Mouse (Mus musculus) hindlimb bud, embryonic 11.5 days (tissue): ENCODE results near the gene Slc44a5.
"Not testable (repeated sequence)": the region's sequence is repeated elsewhere in the genome, so short reads cannot be mapped to it uniquely, and the experiment has no call there.

Source experiments
- DNase-seq: peaks from one replicate; pipeline ENCODE4 v3.0.0-alpha.2; 2012; ENCODE audit warnings: low read depth, low spot score; ENCODE audit errors: extremely low spot score

The Slc44a5 gene

DNA sequence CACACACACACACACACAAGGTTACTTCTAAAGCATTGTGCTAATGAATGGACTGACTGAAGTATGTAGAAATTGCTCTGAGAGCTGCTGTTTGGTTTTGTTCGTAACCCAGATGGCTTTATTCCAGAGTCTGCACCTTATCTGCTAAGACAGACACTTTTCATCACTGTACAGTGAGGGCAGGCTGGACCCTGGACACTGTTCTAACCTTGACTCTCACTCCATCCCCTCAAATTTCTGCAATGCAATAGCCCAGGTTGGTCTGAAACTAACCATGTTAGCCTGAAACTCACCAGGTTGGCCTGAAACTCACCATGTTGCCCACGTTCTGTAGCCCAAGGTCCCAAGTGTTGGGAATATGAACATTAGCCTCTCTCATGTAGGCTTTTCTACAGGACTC is 239.3 kb downstream of the Slc44a5 start:
- no peak for DNase-seq

DNA sequence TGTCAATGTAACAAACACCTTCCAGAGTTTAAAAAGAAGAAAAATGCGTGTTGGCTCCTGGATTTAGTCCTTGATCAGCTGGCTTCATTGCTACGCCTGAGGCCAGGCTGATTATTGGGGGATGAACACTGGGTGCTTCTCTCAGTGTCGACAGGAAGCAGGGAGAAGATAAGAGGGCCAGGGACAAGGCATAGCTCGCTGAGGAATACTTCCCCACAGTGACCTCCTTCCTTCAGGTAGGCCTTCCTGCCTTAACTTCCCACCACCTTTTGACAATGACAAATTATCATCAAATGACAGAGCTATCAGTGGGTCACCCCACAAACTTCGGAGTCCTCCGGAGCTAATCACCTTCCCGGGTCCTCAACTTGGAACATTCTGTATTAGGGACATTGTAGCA is 242.1 kb downstream of the Slc44a5 start:
- DNase-seq: no peak

DNA sequence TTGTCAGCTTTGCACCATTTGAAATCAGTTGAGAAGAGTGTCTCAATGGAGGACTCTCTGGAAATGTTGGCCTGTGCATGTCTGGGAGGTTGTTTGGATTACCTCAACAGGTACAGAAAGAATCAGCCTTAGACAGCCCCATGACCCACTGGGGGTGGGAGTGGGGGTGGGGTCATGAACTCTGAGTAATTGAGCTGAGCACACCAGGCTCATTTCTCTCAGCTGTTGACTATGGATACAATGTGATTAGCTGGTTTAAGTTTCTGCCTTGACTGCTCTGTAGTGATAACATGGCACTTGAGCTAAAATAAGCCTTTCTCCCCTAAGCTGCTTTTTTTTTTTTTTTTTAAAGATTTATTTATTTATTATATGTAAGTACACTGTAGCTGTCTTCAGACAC is 242.5 kb downstream of the Slc44a5 start:
- DNase-seq: no peak

DNA sequence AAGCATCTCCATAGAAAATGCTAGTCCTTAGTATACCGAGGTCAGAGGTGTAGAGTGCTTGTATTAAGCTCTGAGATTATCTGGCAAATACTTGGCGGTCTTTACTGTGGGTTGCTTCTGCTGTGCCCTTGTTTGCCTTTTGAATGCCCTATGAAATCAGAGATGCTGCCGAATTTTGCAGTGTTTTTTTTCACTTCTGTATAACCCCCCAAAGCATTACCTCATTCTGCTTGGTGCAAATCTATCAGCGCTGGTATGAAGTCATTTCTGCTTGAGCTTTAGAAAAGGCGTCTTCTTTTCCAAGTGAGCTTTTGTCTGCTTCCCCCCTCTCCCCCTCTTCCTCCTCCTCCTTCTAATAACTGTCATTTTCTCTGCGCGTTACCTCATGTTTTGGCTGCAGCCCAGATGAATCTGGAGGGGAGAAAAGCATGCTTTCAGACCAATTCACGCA is 248.9 kb downstream of the Slc44a5 start:
- DNase-seq: no peak

DNA sequence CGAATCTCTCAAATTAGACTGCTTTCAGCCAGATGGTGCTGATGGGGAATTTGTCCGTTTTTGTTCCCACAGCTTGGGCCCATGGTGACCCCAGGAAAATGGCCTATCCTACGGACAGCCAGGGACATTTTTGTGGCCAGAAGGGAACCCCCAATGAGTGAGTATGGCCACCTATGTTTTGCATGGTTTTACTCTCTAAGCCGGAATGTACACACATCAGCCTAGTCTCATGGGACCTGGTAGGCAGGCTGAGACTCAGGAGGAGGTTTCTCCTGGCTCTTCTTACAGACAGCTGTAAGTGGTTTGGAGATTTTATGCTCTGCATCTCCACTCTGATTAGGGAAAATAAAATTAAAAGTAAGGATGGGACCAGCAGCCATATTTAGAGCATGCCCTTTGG is 249.5 kb downstream of the Slc44a5 start:
- DNase-seq: no peak

DNA sequence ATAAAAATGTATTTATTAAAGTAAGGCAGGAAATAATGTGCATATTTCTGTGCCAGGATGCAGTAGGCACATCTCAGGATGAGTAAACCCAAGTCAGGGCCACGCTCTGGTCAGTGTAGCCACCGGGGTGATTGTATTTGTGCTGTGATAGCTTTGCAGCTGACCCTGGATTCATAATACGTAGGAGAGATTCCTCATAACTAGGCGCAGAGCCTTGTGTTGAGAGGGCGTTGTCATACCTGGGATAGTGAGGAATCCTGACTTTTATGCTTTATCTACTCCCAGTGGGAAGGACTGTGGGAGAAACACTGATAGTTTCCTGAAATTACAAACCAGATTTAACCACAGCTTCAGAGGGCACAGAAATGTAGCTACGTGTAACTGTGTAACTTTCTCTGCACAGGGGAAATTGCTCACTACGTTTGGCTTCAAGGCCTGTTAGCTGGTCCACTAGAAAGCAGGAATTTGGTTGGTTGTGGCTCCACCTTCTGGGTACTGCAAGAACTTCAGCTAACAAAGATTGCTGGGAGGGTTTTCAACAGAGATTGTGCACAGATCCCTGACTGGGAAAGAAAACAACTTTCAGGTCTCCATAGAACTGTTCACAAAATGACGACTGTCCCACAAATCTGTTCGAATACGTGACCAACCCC is 253.0 kb downstream of the Slc44a5 start:
- DNase-seq: peak; percentile 70

DNA sequence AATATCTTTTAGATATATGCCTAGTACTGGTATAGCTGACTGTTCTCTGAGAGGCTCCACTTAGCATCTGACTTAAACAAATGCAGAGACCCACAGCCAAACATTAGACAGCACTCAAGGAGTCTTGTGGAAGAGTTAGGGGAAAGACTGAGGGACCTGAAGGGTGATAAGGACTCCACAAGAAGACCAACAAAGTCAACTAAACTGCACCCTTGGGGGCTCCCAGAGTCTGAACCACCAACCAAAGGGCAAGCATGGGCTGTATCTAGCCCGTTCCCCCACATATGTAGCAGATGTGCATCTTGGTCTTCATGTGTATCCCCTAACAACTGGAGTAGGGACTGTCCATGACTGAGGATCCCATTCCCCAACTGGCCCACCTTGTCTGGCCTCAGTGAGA is 271.7 kb downstream of the Slc44a5 start:
- DNase-seq: no peak

DNA sequence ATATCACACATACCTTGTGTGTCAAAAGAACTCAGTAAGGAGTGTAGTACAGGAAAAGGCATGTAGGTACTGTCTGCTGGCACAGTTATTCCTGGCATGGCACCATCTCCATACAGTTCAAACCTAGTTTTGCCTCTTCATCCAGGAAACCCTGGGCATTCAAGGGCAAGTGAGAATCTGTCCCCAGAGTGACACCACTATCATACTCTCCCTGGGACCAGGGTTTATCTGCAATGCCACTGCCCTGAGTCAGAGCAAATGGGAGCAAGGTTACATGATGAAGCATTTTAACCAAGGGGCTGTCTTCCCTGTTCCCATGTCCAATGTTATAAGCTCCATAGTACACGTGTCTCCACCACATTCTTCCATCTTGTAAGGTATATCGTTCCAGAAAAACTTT is 278.2 kb downstream of the Slc44a5 start:
- DNase-seq: no peak

DNA sequence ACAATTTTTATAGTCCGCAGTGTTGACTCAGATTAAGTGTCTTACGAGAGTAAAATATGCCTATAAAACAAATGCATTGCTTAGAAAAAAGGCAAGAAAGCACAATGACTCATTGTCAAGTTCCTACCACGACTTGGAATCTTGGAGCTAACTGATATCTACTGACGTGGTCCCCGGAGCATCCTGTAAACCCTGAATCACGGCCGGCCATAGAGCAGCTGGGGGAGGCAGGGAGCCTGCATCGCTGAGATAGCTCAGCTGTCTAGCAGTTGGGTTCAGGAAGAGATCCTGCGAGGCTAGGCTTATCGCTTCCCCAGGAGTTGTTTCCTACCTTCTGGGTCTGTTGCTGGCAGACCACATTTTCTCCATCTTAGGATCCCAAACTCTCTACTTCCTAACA is 279.0 kb downstream of the Slc44a5 start:
- no peak for DNase-seq

DNA sequence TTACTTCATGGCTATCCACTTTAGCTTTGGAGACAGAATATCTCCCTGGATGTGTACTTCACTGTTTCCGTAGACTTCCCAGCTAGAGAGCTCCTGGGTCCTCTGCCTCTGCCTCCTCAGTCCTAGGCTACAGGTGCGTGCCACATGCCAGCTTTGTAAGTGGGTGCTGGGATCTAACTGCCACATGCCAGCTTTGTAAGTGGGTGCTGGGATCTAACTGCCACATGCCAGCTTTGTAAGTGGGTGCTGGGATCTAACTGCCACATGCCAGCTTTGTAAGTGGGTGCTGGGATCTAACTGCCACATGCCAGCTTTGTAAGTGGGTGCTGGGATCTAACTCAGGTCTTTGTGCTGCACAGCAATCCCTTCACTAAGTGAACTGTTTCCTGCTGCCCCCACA is 281.0 kb downstream of the Slc44a5 start:
- not testable (repeated sequence) for DNase-seq

DNA sequence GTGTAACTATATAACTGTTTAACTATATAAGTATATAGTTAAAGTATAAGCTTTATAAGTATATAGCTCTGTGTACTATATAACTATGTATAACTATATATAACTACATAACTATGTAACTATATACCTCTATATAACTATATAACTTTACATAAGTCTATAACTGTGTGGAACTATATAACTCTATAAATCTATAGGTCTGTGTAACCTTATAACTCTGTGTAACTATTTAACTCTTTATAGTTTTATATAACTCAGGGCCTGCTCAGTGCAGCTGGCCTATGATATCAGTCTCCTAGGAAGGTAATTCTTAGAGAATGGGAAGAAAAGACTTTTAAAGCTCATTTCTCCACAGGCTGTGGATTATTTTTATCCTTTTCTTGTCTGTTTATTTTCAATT is 284.1 kb downstream of the Slc44a5 start:
- DNase-seq: no peak

DNA sequence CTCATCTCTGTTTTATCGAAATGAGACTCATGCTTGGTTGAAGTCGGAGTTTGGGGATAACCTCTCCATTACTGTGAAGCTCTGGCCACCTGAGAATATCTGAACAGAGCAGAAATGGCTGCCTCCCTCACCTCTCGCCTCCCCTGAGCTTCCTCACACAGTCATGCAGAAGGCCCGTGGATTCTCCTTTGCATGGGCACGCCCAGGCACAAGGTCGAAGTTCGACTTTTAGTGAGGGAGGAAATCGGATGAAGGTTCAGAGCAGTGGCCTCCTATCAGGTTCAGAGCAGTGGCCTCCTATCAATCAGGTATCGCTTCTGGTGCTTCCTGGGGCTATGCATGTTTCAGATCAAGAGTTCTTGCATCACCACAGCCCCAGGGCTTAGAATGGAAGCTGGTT is 295.1 kb downstream of the Slc44a5 start:
- DNase-seq: no peak

DNA sequence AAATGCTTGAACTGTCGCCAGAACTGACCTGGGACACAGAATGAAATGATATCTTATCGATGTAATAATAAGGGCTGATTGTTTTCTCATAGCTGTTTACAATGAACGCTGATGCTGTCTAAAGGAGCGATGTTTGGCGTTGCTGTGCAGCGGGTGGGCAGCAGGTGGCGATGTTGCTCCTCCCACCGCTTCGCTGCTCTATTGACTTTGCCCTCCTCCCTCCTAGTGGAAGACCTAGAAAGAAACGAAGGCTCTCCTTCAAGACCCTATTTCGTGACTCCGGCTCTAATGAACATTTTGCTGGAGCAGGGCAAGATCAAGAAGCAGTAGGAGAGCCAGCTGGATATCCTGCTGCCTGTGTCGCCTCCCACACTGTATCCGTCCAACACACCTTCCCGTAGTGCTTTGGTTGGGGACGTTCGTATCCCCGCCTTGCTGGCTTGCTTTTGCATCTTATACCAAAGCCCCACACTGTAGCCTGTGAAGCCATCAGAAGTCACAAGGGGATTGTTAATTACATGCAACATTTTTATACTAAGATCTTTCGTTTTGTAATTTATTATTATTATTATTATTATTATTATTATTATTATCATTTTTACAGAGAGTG is 296.6 kb downstream of the Slc44a5 start:
- peak; percentile 41 for DNase-seq

DNA sequence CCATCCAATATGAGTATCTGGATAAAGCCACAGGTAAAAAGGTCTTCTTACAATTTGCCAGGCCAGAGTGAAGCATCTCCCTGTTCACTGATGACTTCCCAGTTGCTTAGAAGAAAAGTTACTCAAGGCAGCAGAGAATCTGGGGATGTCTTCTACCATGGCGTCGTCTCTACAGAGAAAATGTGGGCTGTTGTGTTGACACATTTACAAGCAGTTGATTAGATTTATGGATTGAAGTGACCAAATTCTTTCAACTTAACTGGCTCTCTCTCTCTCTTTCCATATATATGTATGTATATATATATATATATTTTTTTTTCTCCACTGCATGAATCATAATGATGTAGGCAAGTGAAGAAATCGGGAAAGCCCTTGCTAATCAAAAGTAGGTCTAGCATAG is 301.4 kb downstream of the Slc44a5 start:
- DNase-seq: no peak

DNA sequence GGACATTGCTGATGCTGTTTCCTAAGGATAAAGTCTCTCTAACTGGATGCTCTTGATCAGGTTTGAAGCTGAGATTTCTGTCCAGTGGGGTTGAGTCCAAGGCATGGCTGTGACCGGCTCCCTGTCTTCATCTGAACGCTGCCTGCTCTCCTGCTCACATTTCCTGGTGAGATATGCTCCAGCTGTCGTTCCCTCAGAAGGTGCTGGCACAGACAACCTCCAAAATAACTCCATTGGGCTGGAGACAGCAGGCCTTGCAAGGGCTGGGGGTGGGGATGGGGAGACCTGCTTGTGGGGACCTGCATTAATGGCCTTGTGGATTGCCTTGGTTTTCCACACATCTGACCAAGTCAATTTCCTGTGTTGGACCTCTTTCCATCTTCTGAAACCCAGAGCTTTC is 311.0 kb downstream of the Slc44a5 start:
- no peak for DNase-seq

DNA sequence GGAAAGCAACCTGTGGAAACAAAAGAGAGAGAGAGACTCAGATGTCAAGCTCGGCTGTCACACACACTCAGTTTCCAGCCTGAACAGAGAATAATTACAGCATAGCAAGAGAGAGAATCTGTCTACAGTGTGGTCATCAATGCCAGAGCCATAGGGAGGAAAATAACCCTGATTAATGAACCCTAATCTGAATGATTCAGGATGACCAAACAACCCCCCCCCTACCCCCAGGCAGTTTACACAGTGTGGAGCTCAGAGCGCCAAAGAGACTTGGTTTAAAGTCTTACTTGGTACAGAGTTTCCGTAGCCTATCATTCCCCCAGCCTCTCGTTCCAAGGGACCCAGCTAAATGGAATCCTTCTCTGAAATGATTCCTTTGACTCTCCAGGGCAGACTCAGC is 312.1 kb downstream of the Slc44a5 start:
- DNase-seq: no peak

DNA sequence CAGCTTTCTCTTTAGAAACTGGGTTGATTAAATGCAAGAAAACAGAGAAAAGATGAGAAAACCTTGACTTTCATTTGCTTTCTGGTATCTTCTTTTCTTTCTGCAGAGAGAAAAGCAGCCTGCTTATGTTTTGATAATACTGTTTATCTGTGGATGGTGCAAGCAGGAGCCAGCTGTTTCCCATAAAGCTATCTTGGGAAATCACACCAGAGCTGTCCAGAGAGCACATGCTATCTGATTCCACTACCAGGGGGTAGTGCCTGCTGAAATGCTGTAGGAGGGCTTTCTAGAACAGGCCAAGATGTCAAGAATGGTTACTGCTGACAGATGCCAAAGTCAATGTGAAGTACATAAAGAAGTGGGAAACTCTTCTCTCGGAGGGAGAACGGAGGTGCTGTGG is 314.0 kb downstream of the Slc44a5 start:
- DNase-seq: no peak

DNA sequence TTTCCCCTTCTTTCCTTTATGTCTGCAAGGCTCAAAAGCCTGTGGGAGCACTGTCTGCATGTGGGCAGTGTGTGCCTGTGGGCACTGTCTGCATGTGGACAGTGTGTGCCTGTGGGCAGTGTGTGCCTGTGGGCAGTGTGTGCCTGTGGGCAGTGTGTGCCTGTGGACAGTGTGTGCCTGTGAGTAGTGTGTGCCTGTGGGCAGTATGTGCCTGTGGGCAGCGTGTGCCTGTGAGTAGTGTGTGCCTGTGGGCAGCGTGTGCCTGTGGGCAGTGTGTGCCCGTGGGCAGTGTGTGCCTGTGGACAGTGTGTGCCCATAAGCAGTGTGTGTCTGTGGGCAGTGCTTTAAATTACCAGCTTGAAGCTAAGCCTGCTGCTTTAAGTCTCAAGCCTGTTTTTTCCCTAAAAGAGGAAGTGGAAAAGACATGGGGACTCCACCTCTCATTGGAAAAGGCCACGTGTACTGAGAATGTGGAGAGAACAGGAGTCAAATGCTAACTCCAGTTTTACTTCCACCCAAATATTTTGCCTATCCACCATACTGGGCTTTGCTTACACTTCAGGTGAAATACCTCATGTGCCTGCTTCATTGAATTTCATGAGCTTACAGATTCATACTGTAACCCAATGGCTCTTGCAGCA is 315.3 kb downstream of the Slc44a5 start:
- no peak for DNase-seq

DNA sequence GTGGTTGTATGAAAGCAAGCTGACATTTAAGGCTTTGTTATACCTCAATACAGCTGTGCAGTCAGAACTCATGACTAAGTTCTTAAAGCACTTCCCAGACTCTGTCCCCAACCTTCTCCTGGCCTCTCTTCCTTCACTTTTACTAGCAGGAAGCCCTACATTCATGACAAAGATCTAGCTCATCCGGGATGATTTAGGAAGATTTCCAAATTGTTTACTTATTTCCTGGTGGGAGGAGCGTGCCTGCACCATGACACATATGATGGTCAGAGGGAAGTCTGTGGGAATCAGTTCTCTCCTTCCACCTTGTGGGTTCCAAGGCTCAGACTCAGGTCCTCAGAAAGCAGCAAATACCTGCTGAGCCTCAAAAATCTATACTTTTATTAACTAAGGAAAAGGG is 317.1 kb downstream of the Slc44a5 start:
- no peak for DNase-seq

DNA sequence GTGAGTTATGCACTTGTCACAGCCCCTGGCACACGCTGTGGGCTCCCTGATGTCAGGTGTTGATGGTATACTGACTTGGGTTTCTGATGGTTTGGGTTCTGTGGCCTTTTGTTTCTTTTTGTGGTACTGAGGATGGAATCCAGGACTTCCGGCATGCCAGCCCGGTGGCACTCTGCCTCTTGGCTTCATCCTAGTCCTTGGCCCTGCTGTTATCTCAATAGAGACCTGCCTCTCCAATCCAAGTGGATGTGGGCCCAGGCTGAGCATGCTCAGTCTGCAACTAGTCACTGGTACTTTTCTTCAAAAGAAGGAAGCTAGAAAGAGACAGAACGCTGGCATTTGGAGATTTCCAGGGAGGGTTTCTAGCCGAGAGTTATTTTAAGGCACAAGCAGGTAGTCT is 318.9 kb downstream of the Slc44a5 start:
- DNase-seq: no peak

DNA sequence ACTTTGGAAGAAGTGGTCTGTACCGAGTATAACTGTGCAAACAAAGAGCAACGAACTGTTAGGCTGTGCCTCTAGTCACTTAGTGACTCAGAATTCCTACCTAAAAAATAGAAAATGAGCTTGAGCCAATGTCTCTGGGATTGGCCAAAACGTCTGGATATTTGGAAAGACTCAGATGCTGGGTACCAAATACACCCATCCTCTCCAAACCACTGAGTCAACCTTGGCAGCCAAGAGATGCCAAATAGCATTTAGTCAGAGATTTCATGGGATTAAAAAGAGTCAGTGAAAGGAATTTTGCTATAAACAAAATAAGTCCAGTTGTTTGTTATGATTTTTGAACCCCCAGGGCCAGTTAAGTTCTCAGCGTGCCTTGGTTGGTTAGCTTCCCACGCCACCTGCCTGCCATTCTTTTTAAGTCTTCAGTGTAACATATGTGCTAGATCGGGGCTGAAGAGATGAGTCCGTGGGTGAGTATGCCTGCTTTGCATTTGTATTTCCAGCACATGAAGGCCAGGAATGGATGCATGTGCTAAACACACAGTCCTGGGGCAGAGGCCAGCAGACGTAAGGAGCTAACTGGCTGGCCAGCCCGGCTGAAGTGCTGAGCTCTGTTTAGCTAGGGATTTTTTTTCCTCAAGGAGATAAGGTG is 320.7 kb downstream of the Slc44a5 start:
- DNase-seq: no peak
